Mouse (Mus musculus) ES-E14 (cell line): ENCODE measurements around the gene Cenpp. TPM values are rescaled to one million over a fixed set of nuclear protein-coding genes. Genes with fewer than 3 reads are reported as not detected.
A peak's percentile ranks its signal among the peaks of the same experiment; 100 is the strongest.

Experiments
- DNase-seq: peaks from one replicate; pipeline ENCODE4 v3.0.0-alpha.2; 2013; ENCODE audit warnings: low read depth, low spot score
- H3K27ac ChIP-seq: 2 replicates; pipeline ENCODE4 v1.5.1; 2012; ENCODE audit warnings: low read depth, mild to moderate bottlenecking, low read length, moderate library complexity, mixed read lengths; ENCODE audit not compliant: poor library complexity, insufficient read depth, severe bottlenecking
- H3K36me3 ChIP-seq: 2 replicates; pipeline ENCODE4 v1.6.1; 2012; ENCODE audit warnings: mild to moderate bottlenecking, low read length, moderate library complexity, mixed read lengths; ENCODE audit not compliant: control insufficient read depth, poor library complexity, insufficient read depth, severe bottlenecking
- H3K4me1 ChIP-seq, 2 experiments: fragments of 150-350 bp in 1 of 2; sonication (generic) in 1 of 2; 2 replicates each; pipeline ENCODE4 v1.6.1; 2012; ENCODE audit warnings: low read length in 2 of 2, mild to moderate bottlenecking in 1 of 2, mixed read lengths in 1 of 2; ENCODE audit not compliant: control insufficient read depth in 2 of 2, insufficient read depth in 2 of 2, poor library complexity in 1 of 2
- H3K4me3 ChIP-seq, 2 experiments: fragments of 150-350 bp in 1 of 2; sonication (generic) in 1 of 2; 2 replicates each; pipeline ENCODE4 v1.5.1; 2012; ENCODE audit warnings: low read length in 2 of 2, low read depth in 1 of 2, mild to moderate bottlenecking in 1 of 2, mixed read lengths in 1 of 2; ENCODE audit not compliant: insufficient read depth in 1 of 2, poor library complexity in 1 of 2, severe bottlenecking in 1 of 2
- H3K9ac ChIP-seq: 2 replicates; pipeline ENCODE4 v1.6.1; 2012; ENCODE audit warnings: low read depth, mild to moderate bottlenecking, low read length, mixed read lengths; ENCODE audit not compliant: poor library complexity, insufficient read depth, severe bottlenecking
- H3K9me3 ChIP-seq: fragments of 150-350 bp; sonication (generic); 2 replicates; pipeline ENCODE4 v1.6.1; 2012; ENCODE audit warnings: low read depth, mild to moderate bottlenecking, low read length; ENCODE audit not compliant: control insufficient read depth, insufficient read depth
- CHD2 ChIP-seq: IDR thresholded peaks from 2 replicates; pipeline ENCODE4 v1.6.1; 2014; ENCODE audit warnings: mild to moderate bottlenecking, low read depth, low read length, inconsistent platforms
- HCFC1 ChIP-seq: IDR thresholded peaks from 2 replicates; pipeline ENCODE4 v1.6.1; 2012; ENCODE audit warnings: low read length, inconsistent platforms, borderline replicate concordance; ENCODE audit not compliant: insufficient read depth
- MAFK ChIP-seq: IDR thresholded peaks from 2 replicates; pipeline ENCODE4 v1.6.1; 2014; ENCODE audit warnings: mild to moderate bottlenecking, low read depth, low read length, inconsistent platforms; ENCODE audit not compliant: insufficient read depth
- ZC3H11A ChIP-seq: IDR thresholded peaks from 2 replicates; pipeline ENCODE4 v1.6.1; 2012; ENCODE audit warnings: low read depth, mild to moderate bottlenecking, inconsistent platforms, low read length, borderline replicate concordance
- ZNF384 ChIP-seq: IDR thresholded peaks from 2 replicates; pipeline ENCODE4 v1.6.1; 2012; ENCODE audit warnings: low read depth, low read length, inconsistent platforms
- in situ Hi-C, 2 experiments: fragments of 600-800 bp; cut with MboI; formaldehyde crosslinking; loops; one replicate each; pipeline ENCODE4 v1.15.1; 2025; ENCODE audit warnings: low sequenced_read_pairs in 2 of 2, inconsistent platforms in 1 of 2; ENCODE audit not compliant: unreplicated experiment in 2 of 2
- total RNA-seq: library from RNA; depleted of rRNA; stranded (reverse); fragments of 300-350 nt; gene quantifications from 2 replicates; pipeline ENCODE4 v1.2.3, GENCODE M21; 2012

Cenpp gene
- total RNA-seq, 1 experiment: 25.4 TPM

DNA sequence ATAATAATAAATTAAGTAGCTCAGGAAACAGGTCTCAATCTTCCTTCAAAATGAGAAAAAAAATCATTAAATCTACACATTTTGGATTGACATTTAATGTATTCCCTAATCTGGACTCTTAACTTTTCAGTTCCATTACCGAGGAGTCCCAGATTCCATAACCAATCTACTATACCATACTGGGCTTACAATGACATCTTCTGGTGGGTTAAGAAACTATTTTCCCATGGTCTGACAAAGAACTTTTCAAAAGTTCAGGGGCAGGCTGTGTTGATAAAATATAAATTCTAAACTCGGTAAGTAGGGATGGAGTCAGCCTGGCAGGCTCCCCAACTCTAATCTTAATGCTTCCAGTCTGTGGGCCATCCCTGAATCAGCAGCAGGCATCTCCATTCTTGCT lies 1.4 kb downstream of the Cenpp start:
- TF ChIP-seq CHD2: no peak
- no peak for TF ChIP-seq ZNF384
- no peak for TF ChIP-seq ZC3H11A
- TF ChIP-seq HCFC1: no peak
- no peak for TF ChIP-seq MAFK
- H3K4me1 ChIP-seq: peaks cover 0 to 6% of the 10 kb centered on the region in 2 experiments; a peak in 1 of 4 replicates
- in situ Hi-C loops: no loop called here
- H3K27ac ChIP-seq: no peak overlapping the region
- no peak overlapping the region for H3K9ac ChIP-seq
- H3K36me3 ChIP-seq: peaks cover 2% of the 10 kb centered on the region
- no peaks in the 10 kb centered on the region for H3K9me3 ChIP-seq
- H3K4me3 ChIP-seq: peak overlapping the region in 1 of 2 experiments; percentile 79; a peak in 2 of 4 replicates
- no peak for DNase-seq

DNA sequence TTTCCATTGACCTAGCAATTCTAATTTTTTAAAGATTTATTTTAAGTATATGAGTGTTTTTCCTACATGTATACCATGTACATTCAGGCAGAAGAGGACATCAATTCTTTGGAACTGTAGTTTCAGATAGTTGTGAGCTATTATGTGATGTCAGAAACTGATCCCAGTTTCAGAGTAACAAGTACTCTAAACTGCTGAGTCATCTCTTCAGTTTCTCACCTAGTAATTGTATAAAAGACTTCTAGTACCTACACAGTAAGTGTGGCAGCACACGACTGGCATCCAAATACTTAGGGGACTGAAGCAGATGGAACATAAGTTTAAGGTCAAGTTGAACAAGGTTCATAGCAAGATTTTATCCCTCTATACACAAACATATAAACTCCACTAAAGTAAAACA lies 6.6 kb downstream of the Cenpp start:
- DNase-seq: no peak
- H3K4me3 ChIP-seq: no peak overlapping the region
- H3K9ac ChIP-seq: no peak overlapping the region
- in situ Hi-C loops: no loop called here
- H3K9me3 ChIP-seq: no peaks in the 10 kb centered on the region
- no peaks in the 10 kb centered on the region for H3K4me1 ChIP-seq
- H3K36me3 ChIP-seq: peaks cover 2% of the 10 kb centered on the region; the same call in 1 of the 2 replicates
- TF ChIP-seq HCFC1: no peak
- peak; percentile 83 for TF ChIP-seq MAFK
- TF ChIP-seq ZNF384: no peak
- H3K27ac ChIP-seq: no peak overlapping the region

DNA sequence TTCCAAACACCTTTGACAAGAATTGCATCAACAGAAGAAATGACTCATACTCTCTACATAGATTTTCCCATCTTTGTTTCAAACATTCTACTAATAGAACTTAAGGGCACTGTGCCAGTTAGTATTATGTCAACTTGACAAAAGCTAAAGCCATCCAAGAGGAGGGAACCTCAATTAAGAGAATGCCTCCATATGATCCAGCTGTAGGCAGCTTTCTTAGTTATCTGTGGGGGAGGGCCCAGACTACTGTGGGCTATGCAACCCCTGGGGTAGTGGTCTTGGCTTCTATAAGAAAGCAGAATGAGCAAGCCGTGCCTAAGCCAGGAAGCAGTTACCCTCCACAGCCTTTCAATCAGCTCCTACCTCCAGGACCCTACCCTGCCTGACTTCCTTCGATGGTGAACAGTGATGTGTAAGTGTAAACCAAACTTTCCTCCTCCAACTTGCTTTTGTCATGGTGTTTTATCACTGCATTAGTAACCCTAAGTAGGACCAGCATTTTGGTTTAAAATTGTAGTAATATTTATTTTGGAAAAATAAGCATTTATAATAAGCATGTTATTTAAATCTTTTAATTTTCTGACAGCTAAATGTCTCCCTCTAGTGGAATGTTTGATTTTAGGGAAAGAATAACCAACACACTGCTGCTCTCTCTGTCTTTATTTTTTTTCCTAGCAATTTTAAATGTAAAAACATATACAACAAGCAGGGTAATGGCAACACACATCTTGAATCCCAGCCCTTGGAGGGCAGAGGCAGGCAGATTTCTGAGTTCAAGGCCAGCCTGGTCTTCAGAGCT lies 7.7 kb downstream of the Cenpp start:
- Histone ChIP-seq H3K4me1 (no peaks in the 10 kb centered on the region), H3K9ac (no peak overlapping the region), H3K9me3 (no peaks in the 10 kb centered on the region), H3K36me3 (peaks cover 2% of the 10 kb centered on the region; the same call in 1 of the 2 replicates), H3K27ac (no peak overlapping the region), H3K4me3 (no peak overlapping the region)
- TF ChIP-seq HCFC1: no peak
- no peak for TF ChIP-seq ZNF384
- TF ChIP-seq MAFK: no peak
- TF ChIP-seq ZC3H11A: no peak
- no peak for TF ChIP-seq CHD2
- DNase-seq: no peak
- in situ Hi-C loops: no loop called here

DNA sequence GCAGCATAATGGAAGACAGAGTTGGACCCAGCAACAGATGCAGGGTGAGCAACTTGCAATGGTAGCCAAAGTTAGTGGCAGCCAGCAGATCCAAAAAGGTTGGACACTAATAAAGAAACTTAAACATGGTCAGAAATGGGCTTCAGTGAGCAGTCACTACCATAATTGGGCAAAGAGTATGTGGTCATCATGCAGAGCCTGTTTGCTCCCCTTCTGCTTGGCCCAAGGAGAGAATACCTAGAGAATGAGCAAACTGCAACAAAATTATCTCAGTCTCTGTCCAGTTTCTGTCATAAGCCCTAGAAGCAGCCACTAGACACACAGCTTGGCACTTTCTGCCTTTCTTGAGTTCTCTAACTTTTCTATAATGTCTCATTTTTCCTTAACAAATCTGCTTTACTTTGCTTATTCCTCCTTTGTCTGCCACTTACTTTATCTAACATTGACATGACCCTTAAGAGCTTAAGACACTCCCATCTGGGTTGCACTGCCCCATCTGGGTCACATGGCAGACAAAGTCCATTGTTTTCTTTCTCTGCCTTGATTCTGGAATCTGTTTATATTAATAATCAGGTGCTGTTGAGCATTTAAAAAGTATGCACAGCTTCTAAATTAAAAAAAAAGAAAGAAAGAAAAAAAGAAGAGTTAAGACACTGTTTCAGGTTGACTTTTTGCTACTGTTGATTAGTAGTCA lies 8.8 kb downstream of the Cenpp start:
- in situ Hi-C loops: no loop called here
- Histone ChIP-seq H3K9me3 (no peaks in the 10 kb centered on the region), H3K4me1 (no peaks in the 10 kb centered on the region), H3K4me3 (no peak overlapping the region), H3K27ac (no peak overlapping the region), H3K9ac (no peak overlapping the region), H3K36me3 (no peaks in the 10 kb centered on the region)
- no peak for DNase-seq
- TF ChIP-seq ZNF384 (no peak), CHD2 (no peak), MAFK (no peak), HCFC1 (no peak), ZC3H11A (no peak)
